Mouse (Mus musculus): ENCODE data around the gene Pusl1. TPM values are rescaled to one million over a fixed set of nuclear protein-coding genes. Genes with fewer than 3 reads are reported as not detected.

Pusl1 gene
- polyA plus RNA-seq, 1 experiment: 31.4 TPM

DNA sequence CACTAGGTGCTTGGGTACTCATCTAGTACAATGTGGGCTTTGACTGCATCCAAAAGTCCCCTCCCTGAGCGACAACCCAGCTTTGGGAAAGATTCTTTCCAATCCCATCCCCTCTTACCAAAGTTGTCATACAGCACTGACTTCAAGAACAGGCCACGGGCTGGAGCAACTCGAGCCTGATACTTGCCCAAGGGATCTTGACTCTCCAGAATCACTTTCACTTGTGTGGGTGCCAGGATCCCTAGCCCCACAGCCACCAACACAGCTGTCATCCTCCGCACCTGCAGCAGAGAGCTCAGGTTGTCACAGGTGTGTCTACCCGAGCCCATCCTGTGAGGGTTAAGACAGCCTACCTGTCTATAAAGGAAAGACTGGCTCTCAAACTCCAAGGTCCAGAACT lies 2.3 kb downstream of the Pusl1 start:
- WGBS: 67% methylated on average over 5 of the region's 5 CpGs
- DNase-seq (ENCODE audit: low read depth, low spot score): no peak

- WGBS: 88% methylated on average over 9 of the region's 9 CpGs
- no peak for DNase-seq (ENCODE audit: low read depth, low spot score)
Observed at GRCm38 (mm10) chr4:155888181-155888580, 3.4 kb downstream of the Pusl1 start.

GRCm38 (mm10) chr4:155887674-155888073 lies 3.9 kb downstream of the Pusl1 start:
- no peak for DNase-seq (ENCODE audit: low read depth, low spot score)
- 91% methylated on average over 10 of the region's 10 CpGs for WGBS

DNA sequence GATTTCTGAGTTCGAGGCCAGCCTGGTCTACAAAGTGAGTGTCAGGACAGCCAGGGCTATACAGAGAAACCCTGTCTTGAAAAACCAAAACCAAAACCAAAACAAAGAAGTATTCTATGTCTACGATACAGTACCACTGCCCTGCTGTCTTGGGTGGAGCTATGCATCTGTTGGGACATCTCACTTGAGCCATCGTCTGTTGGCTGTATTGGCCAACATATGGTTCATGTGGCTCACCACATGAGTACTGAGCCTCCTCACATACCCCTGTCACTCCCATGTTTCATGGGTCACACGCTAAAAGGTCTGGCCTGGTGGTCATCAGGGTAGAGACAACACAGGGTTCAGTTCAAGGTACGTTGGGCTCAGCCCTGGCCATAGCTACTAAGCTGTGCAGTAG lies 5.3 kb downstream of the Pusl1 start:
- WGBS: 91% methylated on average over 5 of the region's 5 CpGs
- DNase-seq (ENCODE audit: low read depth, low spot score): no peak

DNA sequence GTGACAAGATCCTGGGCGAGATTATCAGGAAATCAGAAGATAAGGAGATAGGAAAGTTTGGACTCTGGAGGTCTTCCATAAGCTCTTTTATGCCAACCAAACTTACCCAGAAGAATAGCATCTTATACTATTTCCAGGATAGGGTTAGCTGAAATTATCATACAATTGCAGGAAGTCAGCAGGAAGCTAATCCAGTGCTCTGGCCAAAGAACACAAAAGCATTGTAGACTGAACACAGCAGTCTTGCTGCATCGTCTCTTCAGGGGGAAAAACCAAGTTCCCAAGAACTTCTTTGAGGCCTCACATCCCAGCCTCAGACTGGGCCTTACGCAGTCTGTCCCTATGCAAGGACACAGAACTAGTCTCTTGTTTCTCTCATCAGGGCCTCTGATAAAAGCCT lies 8.0 kb downstream of the Pusl1 start:
- 82% methylated on average over 3 of the region's 3 CpGs for WGBS
- no peak for DNase-seq (ENCODE audit: low read depth, low spot score)

GRCm38 (mm10) chr4:155871404-155871803 lies 20.2 kb downstream of the Pusl1 start:
- no peak for DNase-seq (ENCODE audit: low read depth, low spot score)
- WGBS: 85% methylated on average over 7 of the region's 7 CpGs

GRCm38 (mm10) chr4:155869317-155870033 lies 22.1 kb downstream of the Pusl1 start, which contains the start of the genes Cptp and Ints11:
TSS of gene Cptp (minus strand) at chr4:155869440.
TSS of gene Ints11 (plus strand) at chr4:155869546.
- WGBS: under 1% methylated on average over 63 of the region's 63 CpGs
- DNase-seq (ENCODE audit: low read depth, low spot score): peak; percentile 80

DNA sequence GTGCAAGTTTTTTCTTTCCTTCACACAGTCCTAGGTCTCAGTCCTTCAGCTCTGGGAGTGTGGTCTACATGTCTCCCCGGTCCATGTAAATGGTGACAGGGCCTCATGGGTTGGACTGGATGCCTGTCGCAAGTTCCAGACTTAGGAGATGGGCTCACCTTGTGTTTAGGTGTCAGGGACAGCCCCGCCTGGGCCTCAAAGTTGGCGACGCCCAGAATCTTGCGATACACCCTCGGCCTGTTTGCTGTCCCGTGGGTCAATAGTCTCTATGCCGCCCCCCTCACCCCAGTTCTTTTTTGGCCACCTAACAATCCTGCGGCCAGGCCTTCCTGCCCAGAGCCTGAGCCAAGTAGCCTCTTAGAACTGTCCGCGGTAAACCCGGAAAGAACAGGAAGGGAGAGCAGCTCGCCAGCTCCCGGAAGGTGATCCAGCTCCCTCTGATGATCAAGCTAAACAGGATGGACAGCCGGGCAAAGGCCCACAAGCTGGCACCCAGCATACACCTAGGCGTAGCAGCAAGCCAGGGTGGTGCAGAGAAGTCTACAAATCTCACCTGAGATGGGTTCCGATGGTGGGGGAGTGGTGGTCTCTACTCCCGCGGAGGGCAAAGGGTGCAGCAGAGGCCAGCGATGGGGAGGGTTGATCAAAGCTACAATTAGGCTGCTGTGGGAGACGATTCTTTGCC lies 22.8 kb downstream of the Pusl1 start:
- 3% methylated on average over 22 of the region's 22 CpGs for WGBS
- DNase-seq (ENCODE audit: low read depth, low spot score): no peak

DNA sequence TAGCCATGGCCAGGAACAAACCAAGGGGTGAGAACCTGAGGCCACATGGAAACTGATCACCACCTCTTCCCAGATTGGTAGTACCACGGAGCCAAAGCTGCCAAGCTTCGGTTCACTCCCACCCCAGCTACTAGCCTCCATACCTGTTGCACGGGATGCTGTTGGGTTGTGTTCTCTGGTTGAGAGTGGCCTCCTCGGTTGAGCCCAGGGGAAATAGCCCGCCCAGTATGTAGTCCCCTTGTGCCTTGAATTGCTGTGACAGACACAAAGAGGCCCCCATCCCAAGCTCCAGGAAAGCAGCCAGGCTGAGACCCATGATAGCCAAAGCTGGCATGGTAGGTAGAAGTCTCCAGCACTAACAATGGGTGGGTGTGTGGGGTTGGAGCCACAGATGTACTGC lies 28.6 kb downstream of the Pusl1 start, which contains the start of gene Tas1r3:
Gene Tas1r3 (minus strand): TSS at position 362 of the 400 bp plus-strand sequence.
- no peak for DNase-seq (ENCODE audit: low read depth, low spot score)
- WGBS: 79% methylated on average over 5 of the region's 5 CpGs

DNA sequence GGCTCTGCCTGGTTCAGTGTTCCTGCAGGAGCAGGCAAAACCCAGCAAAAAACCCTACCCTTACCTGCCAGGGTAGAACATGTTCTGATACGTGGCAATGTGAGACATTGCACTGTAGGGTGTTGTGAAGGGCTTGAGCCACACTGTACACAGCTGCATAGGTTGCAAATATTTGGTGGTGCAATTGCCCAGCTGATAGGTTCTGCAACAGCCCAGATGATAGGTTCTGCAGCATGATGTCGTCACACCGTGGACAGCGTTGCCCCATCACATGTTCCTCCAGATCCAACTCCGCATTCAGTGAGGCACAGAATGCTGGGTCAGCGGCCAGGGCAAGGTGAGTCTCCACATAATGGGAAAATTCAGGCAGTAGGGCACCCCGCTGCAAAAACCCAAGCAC lies 29.8 kb downstream of the Pusl1 start:
- DNase-seq (ENCODE audit: low read depth, low spot score): no peak
- WGBS: 88% methylated on average over 7 of the region's 7 CpGs

DNA sequence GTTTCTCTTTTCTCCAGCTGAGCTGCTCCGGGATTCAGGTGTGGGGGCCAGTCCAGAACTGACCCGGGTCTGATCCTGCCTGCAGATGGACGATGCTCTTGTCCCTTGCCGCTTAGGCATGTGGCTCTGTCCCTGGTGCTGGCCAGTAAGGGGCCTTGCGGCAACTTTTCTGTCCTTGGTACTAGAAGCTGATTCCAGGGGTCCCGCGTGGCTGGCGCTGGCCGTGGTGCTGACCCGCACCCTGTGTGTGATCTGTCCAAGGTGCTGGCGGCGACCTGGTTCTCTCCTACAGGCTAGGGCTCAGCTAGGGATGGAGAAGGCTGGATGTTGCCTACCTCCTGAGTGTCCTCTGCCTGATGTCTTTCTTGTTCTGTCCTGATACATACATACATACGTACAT lies 32.3 kb downstream of the Pusl1 start:
- WGBS: 41% methylated on average over 13 of the region's 13 CpGs
- no peak for DNase-seq (ENCODE audit: low read depth, low spot score)

- no peak for DNase-seq (ENCODE audit: low read depth, low spot score)
- 82% methylated on average over 3 of the region's 3 CpGs for WGBS
Observed at GRCm38 (mm10) chr4:155856881-155857280, 34.7 kb downstream of the Pusl1 start.

GRCm38 (mm10) chr4:155856071-155856470 lies 35.5 kb downstream of the Pusl1 start:
- 93% methylated on average over 12 of the region's 12 CpGs for WGBS
- no peak for DNase-seq (ENCODE audit: low read depth, low spot score)

DNA sequence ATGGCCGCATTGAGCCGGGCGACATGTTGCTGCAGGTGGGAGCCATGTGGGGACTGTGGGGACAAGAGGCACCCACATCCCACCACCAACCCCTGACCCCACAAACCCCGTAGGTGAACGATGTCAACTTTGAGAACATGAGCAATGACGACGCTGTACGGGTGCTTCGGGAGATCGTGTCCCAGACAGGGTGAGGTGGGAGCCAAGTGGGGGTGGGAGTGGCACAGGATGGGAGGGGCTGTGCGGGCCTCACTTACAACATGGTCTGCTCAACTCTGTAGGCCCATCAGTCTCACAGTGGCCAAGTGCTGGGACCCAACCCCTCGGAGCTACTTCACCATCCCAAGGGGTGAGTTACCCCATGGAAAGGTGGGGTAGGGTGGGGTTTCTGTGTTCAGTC lies 36.6 kb downstream of the Pusl1 start:
- no peak for DNase-seq (ENCODE audit: low read depth, low spot score)
- 90% methylated on average over 12 of the region's 12 CpGs for WGBS

GRCm38 (mm10) chr4:155853421-155853820 lies 38.2 kb downstream of the Pusl1 start:
- WGBS: 91% methylated on average over 9 of the region's 9 CpGs
- no peak for DNase-seq (ENCODE audit: low read depth, low spot score)

- no peak for DNase-seq (ENCODE audit: low read depth, low spot score)
- WGBS: 39% methylated on average over 2 of the region's 2 CpGs
Observed at GRCm38 (mm10) chr4:155851951-155852411, 39.6 kb downstream of the Pusl1 start.

- 79% methylated on average over 3 of the region's 3 CpGs for WGBS
- no peak for DNase-seq (ENCODE audit: low read depth, low spot score)
Observed at GRCm38 (mm10) chr4:155851368-155851767, 40.2 kb downstream of the Pusl1 start.

- 65% methylated on average over 3 of the region's 3 CpGs for WGBS
- no peak for DNase-seq (ENCODE audit: low read depth, low spot score)
Observed at GRCm38 (mm10) chr4:155849792-155850451, 41.7 kb downstream of the Pusl1 start.

DNA sequence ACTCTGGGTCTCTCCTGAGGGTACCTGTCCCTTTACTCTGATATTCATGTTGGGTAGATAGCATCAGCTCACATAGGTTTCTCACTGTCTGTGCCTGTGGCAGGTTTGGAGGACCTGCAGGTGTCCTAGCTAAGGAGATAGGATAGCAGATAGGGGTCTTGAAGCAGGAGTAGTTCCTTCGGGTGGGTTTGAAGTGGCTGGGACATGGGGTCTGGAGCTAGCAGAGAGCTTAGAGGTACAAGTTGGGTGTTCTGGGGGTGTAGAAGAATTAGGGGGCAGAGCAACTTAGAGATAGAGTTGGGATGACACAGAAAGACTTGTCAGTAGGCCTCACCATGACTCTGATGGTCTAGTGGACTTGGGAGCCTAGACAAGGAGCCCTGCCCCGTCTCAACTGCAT lies 42.2 kb downstream of the Pusl1 start:
- 80% methylated on average over 2 of the region's 2 CpGs for WGBS
- DNase-seq (ENCODE audit: low read depth, low spot score): no peak

- WGBS: 41% methylated on average over 7 of the region's 7 CpGs
- DNase-seq (ENCODE audit: low read depth, low spot score): no peak
Observed at GRCm38 (mm10) chr4:155848434-155849095, 43.0 kb downstream of the Pusl1 start.

Data from large intestine, adult 2 months (tissue).